Mouse (Mus musculus) heart, postnatal 0 days (tissue): ENCODE measurements at regions not wholly inside any gene's neighbourhood (a gene's known extent, or its start where the extent isn't known, plus 50 kb on each side); places are given as distances from the start of the nearest gene placed in this dataset.

Experiments
- CTCF ChIP-seq: IDR thresholded peaks from 2 replicates; pipeline ENCODE4 v1.5.1; 2016; ENCODE audit warnings: antibody characterized with exemption, control low read depth, low read depth
- EP300 ChIP-seq: IDR thresholded peaks from 2 replicates; pipeline ENCODE4 v1.6.1; 2016; ENCODE audit warnings: antibody characterized with exemption, low read depth

- TF ChIP-seq CTCF: no peak
- TF ChIP-seq EP300: no peak
These were observed 632.7 kb upstream of the Nox3 start for GRCm38 (mm10) chr17:4328810-4329209.
